Mouse (Mus musculus) kidney, postnatal 0 days (tissue): ENCODE measurements around the gene Lin52. TPM values are rescaled to one million over a fixed set of nuclear protein-coding genes. Genes with fewer than 3 reads are reported as not detected.

Experiments
- ATAC-seq: fragments of 200-750 bp; cut with Nextera tagmentation; replicated peaks from 2 replicates; pipeline ENCODE4 v1.8.0; 2017; ENCODE audit warnings: low read depth, moderate number of reproducible peaks, moderate TSS enrichment, moderate library complexity; ENCODE audit not compliant: low FRiP score
- DNase-seq: peaks from one replicate; pipeline ENCODE4 v3.0.0-alpha.2; 2016; ENCODE audit warnings: low spot score
- H3K27ac ChIP-seq: fragments of 300-500 bp; sonication (generic); 2 replicates; pipeline ENCODE4 v1.5.1; 2014; ENCODE audit warnings: mild to moderate bottlenecking
- H3K27me3 ChIP-seq: fragments of 300-500 bp; sonication (generic); 2 replicates; pipeline ENCODE4 v1.6.1; 2014; ENCODE audit warnings: low read length, mixed read lengths; ENCODE audit not compliant: insufficient read depth
- H3K36me3 ChIP-seq: fragments of 300-500 bp; sonication (generic); 2 replicates; pipeline ENCODE4 v1.6.1; 2014; ENCODE audit warnings: low read length, mixed read lengths; ENCODE audit not compliant: insufficient read depth
- H3K4me1 ChIP-seq: fragments of 300-500 bp; sonication (generic); replicated peaks from 2 replicates; pipeline ENCODE4 v1.6.1; 2014; ENCODE audit warnings: antibody characterized with exemption, low read length, mixed read lengths; ENCODE audit not compliant: insufficient read depth
- H3K4me2 ChIP-seq: fragments of 300-500 bp; sonication (generic); 2 replicates; pipeline ENCODE4 v1.6.1; 2014; ENCODE audit warnings: mild to moderate bottlenecking, low read length, moderate library complexity, mixed read lengths
- H3K4me3 ChIP-seq: fragments of 300-500 bp; sonication (generic); replicated peaks from 2 replicates; pipeline ENCODE4 v1.5.1; 2014; ENCODE audit warnings: low read depth, low read length
- H3K9ac ChIP-seq: fragments of 300-500 bp; sonication (generic); 2 replicates; pipeline ENCODE4 v1.6.1; 2014; ENCODE audit warnings: low read depth, low read length
- H3K9me3 ChIP-seq: fragments of 300-500 bp; sonication (generic); replicated peaks from 2 replicates; pipeline ENCODE4 v1.6.1; 2016; ENCODE audit warnings: low read length, inconsistent platforms, mixed read lengths
- CTCF ChIP-seq: IDR thresholded peaks from 2 replicates; pipeline ENCODE4 v1.5.1; 2016; ENCODE audit warnings: antibody characterized with exemption, low read depth, mild to moderate bottlenecking, moderate library complexity
- WGBS: fragments of 180-500 bp; shearing (Covaris S2); extraction: QIAGEN DNeasy Blood & Tissue Kit; methylation state at CpG from one replicate; pipeline ENCODE4 v1.1.7; 2014; 5-methylcytosine and 5-hydroxymethylcytosine counted together
- polyA plus RNA-seq: library from polyadenylated mRNA; unstranded; fragments of >200 nt; fragmentation: Nextera tagmentation; extraction: Ambion mirVana; gene quantifications from 2 replicates; pipeline ENCODE4 v1.2.1, GENCODE M21; 2015

Gene Lin52
- polyA plus RNA-seq, 1 experiment from 2014 or later = 18.7 TPM

- no peak for ATAC-seq
- Histone ChIP-seq H3K9me3 (no peaks in the 10 kb centered on the region), H3K27me3 (peaks cover 58% of the 10 kb centered on the region), H3K4me2 (no peak overlapping the region), H3K27ac (no peak overlapping the region), H3K36me3 (no peaks in the 10 kb centered on the region), H3K9ac (no peak overlapping the region), H3K4me1 (no peaks in the 10 kb centered on the region; the same call in 1 of the 2 replicates), H3K4me3 (no peak overlapping the region)
- TF ChIP-seq CTCF = no peak
- WGBS = 17% methylated on average over 7 of the region's 7 CpGs
- DNase-seq = no peak
Measured at GRCm38 (mm10) chr12:84572341-84572720, 121.1 kb downstream of the Lin52 start.

GRCm38 (mm10) chr12:84573094-84573493 is 121.9 kb downstream of the Lin52 start:
- Histone ChIP-seq H3K9me3 (no peaks in the 10 kb centered on the region), H3K36me3 (no peaks in the 10 kb centered on the region), H3K4me3 (no peak overlapping the region), H3K27ac (no peak overlapping the region), H3K27me3 (peaks cover 52% of the 10 kb centered on the region), H3K4me1 (no peaks in the 10 kb centered on the region; the same call in 1 of the 2 replicates), H3K4me2 (no peak overlapping the region), H3K9ac (no peak overlapping the region)
- ATAC-seq = no peak
- DNase-seq = no peak
- 21% methylated on average over 7 of the region's 7 CpGs for WGBS
- TF ChIP-seq CTCF = no peak

GRCm38 (mm10) chr12:84577768-84578439 is 126.7 kb downstream of the Lin52 start:
- peak; percentile 18; the same call in 1 of the 2 replicates for TF ChIP-seq CTCF
- Histone ChIP-seq H3K27ac (no peak overlapping the region), H3K9me3 (no peaks in the 10 kb centered on the region), H3K9ac (no peak overlapping the region), H3K36me3 (no peaks in the 10 kb centered on the region), H3K4me1 (no peaks in the 10 kb centered on the region), H3K4me2 (no peak overlapping the region), H3K27me3 (peaks cover 8% of the 10 kb centered on the region), H3K4me3 (no peak overlapping the region)
- WGBS = 69% methylated on average over 11 of the region's 11 CpGs
- no peak for DNase-seq
- no peak for ATAC-seq

GRCm38 (mm10) chr12:84578440-84578770 is 127.2 kb downstream of the Lin52 start:
- no peaks in the 10 kb centered on the region for H3K4me1 ChIP-seq
- H3K36me3 ChIP-seq = no peaks in the 10 kb centered on the region
- H3K27me3 ChIP-seq = 0 out of 2 replicates have a peak, but pooled peaks cover 4% of the 10 kb centered on the region
- no peak overlapping the region for H3K4me2 ChIP-seq
- 37% methylated on average over 5 of the region's 5 CpGs for WGBS
- TF ChIP-seq CTCF = no peak
- H3K9ac ChIP-seq = no peak overlapping the region
- no peaks in the 10 kb centered on the region for H3K9me3 ChIP-seq
- no peak for ATAC-seq
- no peak overlapping the region for H3K4me3 ChIP-seq
- H3K27ac ChIP-seq = no peak overlapping the region
- no peak for DNase-seq

GRCm38 (mm10) chr12:84581285-84581684 is 130.1 kb downstream of the Lin52 start:
- no peak for ATAC-seq
- no peaks in the 10 kb centered on the region for H3K9me3 ChIP-seq
- 95% methylated on average over 2 of the region's 2 CpGs for WGBS
- TF ChIP-seq CTCF = peak; percentile 31; the same call in 1 of the 2 replicates
- DNase-seq = no peak
- no peaks in the 10 kb centered on the region for H3K4me1 ChIP-seq
- 0 out of 2 replicates have a peak, but pooled peaks cover 4% of the 10 kb centered on the region for H3K27me3 ChIP-seq
- no peak overlapping the region for H3K27ac ChIP-seq
- H3K36me3 ChIP-seq = no peaks in the 10 kb centered on the region
- no peak overlapping the region for H3K4me3 ChIP-seq
- H3K4me2 ChIP-seq = no peak overlapping the region
- H3K9ac ChIP-seq = no peak overlapping the region

GRCm38 (mm10) chr12:84589825-84590761 is 138.9 kb downstream of the Lin52 start:
- peak; percentile 100 for TF ChIP-seq CTCF
- Histone ChIP-seq H3K4me1 (peaks cover 6% of the 10 kb centered on the region; the same call in 1 of the 2 replicates), H3K9ac (peak overlapping the region; percentile 49), H3K4me3 (peak overlapping the region; percentile 53), H3K9me3 (no peaks in the 10 kb centered on the region), H3K27ac (no peak overlapping the region), H3K4me2 (peak overlapping the region; percentile 95), H3K27me3 (no peaks in the 10 kb centered on the region), H3K36me3 (no peaks in the 10 kb centered on the region)
- DNase-seq (peak; percentile 88), ATAC-seq (peak; percentile 59; the same call in 1 of the 2 replicates)
- under 1% methylated on average over 54 of the region's 54 CpGs for WGBS

Other genes with a start within 250 kb of the Lin52 start
- 4.8 and 5.8 TPM in 2 replicates for gene Elmsan1, start 232.5 kb upstream of the Lin52 start, polyA plus RNA-seq
- 45.6 and 51.3 TPM in 2 replicates for gene Ptgr2, start 166.2 kb upstream of the Lin52 start, polyA plus RNA-seq
- 53.8 and 64.6 TPM in 2 replicates for gene Zfp410, start 134.6 kb upstream of the Lin52 start, polyA plus RNA-seq
- gene Coq6, start 89.8 kb upstream of the Lin52 start, polyA plus RNA-seq = 36.0 and 40.9 TPM in 2 replicates
- 2.0 and 2.1 TPM in 2 replicates for gene Fam161b, start 89.6 kb upstream of the Lin52 start, polyA plus RNA-seq
- 85.5 and 99.1 TPM in 2 replicates for gene Entpd5, start 42.4 kb upstream of the Lin52 start, polyA plus RNA-seq
- gene Bbof1, start 42.4 kb upstream of the Lin52 start, polyA plus RNA-seq = 1.3 and 1.4 TPM in 2 replicates
- gene Rnf113a2, start 34.2 kb upstream of the Lin52 start, polyA plus RNA-seq = 28.4 and 28.8 TPM in 2 replicates
- gene Aldh6a1, start 418 bp upstream of the Lin52 start, polyA plus RNA-seq = 122 and 128 TPM in 2 replicates
- not detected in 2 replicates for gene Vsx2, start 118.3 kb downstream of the Lin52 start, polyA plus RNA-seq
- 12.1 and 16.9 TPM in 2 replicates for gene Abcd4, start 166.0 kb downstream of the Lin52 start, polyA plus RNA-seq
- not detected in 2 replicates for gene Vrtn, start 189.6 kb downstream of the Lin52 start, polyA plus RNA-seq
- gene Syndig1l, start 247.4 kb downstream of the Lin52 start, polyA plus RNA-seq = not detected in 2 replicates